Mouse (Mus musculus): Measurements from ENCODE around the gene Gm13277. TPM values are rescaled to one million over a fixed set of nuclear protein-coding genes. Genes with fewer than 3 reads are reported as not detected.
A peak's percentile ranks its signal among the peaks of the same experiment; 100 is the strongest.
"Not testable (repeated sequence)": the region's sequence is repeated elsewhere in the genome, so short reads cannot be mapped to it uniquely, and the experiment has no call there.

Gene Gm13277
- polyA plus RNA-seq, 1 experiment from 2014 or later: not detected

GRCm38 (mm10) chr4:88793936-88794675, 5.7 kb downstream of the Gm13277 start, which contains the start of gene Gm13275:
Gene Gm13275, plus strand, starts transcription at chr4:88794487.
- H3K27ac ChIP-seq; H3K4me3 ChIP-seq (replicated peaks); H3K36me3 ChIP-seq; H3K9ac ChIP-seq (replicated peaks); H3K9me3 ChIP-seq; H3K27me3 ChIP-seq; H3K4me1 ChIP-seq (replicated peaks); ATAC-seq; H3K4me2 ChIP-seq (replicated peaks): not testable (repeated sequence)
- WGBS: 0% methylated on average over 9 of the region's 52 CpGs

GRCm38 (mm10) chr4:88797097-88797496, 8.7 kb downstream of the Gm13277 start, which contains the start of gene Gm13279:
Gene Gm13279, plus strand, starts transcription at chr4:88797397.
- not testable (repeated sequence) for H3K36me3 ChIP-seq; H3K9me3 ChIP-seq; H3K4me1 ChIP-seq (replicated peaks); ATAC-seq; H3K4me3 ChIP-seq (replicated peaks); H3K4me2 ChIP-seq (replicated peaks); H3K27me3 ChIP-seq; H3K9ac ChIP-seq (replicated peaks); H3K27ac ChIP-seq
- no CpG with 5 or more reads among the region's 28 CpGs for WGBS

- not testable (repeated sequence) for H3K9ac ChIP-seq (replicated peaks); H3K27ac ChIP-seq; H3K36me3 ChIP-seq; H3K27me3 ChIP-seq; H3K9me3 ChIP-seq; ATAC-seq; H3K4me3 ChIP-seq (replicated peaks); H3K4me2 ChIP-seq (replicated peaks); H3K4me1 ChIP-seq (replicated peaks)
- WGBS: 16% methylated on average over 6 of the region's 7 CpGs
These were observed 10.9 kb downstream of the Gm13277 start, which contains the start of gene Gm13285 for GRCm38 (mm10) chr4:88799365-88799764. Gene Gm13285, plus strand, starts transcription at chr4:88799665.

GRCm38 (mm10) chr4:88802954-88803353, 14.5 kb downstream of the Gm13277 start, which contains the start of gene Gm13287:
Gene Gm13287, plus strand, starts transcription at chr4:88803254.
- H3K9me3 ChIP-seq; H3K4me1 ChIP-seq (replicated peaks); H3K4me3 ChIP-seq (replicated peaks); ATAC-seq; H3K9ac ChIP-seq (replicated peaks); H3K36me3 ChIP-seq; H3K27ac ChIP-seq: not testable (repeated sequence)
- WGBS: no CpG with 5 or more reads among the region's 29 CpGs
- peaks cover 14% of the 10 kb centered on the region; the same call in 1 of the 2 replicates for H3K27me3 ChIP-seq
- H3K4me2 ChIP-seq (replicated peaks): 0 out of 2 replicates have a peak within 1 kb of the TSS, but pooled peaks have one; percentile 17

DNA sequence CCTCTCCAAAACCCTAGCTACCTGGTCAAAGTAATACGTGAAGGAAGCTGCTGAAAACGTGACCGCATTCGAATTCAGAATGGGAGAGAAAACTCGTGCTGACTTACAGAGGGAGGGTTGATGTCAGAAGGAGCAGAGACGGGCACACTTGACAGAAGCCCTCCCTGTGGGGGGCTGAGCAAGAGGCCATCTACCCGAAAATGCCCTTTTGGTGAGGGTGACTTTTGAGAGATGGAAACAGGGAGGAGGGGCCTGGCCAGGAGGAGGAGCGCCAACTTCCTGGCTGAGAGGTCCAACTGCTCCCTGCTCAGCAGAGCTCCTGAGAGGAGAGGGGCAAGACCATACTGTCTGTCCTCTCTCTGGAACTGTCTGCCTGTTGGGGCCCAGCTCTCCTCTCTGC, 16.8 kb downstream of the Gm13277 start, which contains the start of gene Gm13288:
Gene Gm13288, plus strand, starts transcription at position 301 of the 400 bp plus-strand sequence.
- WGBS: no CpG with 5 or more reads among the region's 8 CpGs
- H3K4me1 ChIP-seq (replicated peaks): not testable (repeated sequence)

DNA sequence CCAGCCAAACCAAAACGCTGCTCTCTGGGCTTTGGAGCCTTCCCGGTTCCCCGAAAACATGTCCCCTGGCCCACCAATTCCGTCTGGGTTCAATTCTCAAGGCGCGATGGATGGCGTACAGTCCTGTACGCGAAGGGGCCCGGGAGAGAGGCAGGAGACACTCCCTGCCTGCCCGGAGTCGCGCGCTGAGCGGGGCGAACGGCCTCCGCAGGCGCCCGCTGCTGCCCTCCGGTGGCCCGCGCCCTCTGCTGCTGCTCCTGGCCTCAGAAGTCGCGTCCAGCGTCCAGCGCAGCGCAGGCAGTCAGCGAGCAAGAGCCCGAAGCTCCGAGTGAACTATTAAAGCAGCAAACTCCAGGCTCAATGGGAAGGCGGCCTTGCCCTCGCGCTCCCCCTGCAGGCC, 17.3 kb downstream of the Gm13277 start:
- H3K4me3 ChIP-seq (replicated peaks): not testable (repeated sequence)

More for the DNA sequence above, 16.8 kb downstream of the Gm13277 start, which contains the start of gene Gm13288:
- H3K9me3 ChIP-seq; H3K9ac ChIP-seq (replicated peaks); H3K4me3 ChIP-seq (replicated peaks); ATAC-seq; H3K27ac ChIP-seq; H3K36me3 ChIP-seq: not testable (repeated sequence)
- Histone ChIP-seq H3K4me2 (replicated peaks) (peak within 1 kb of the TSS; percentile 45), H3K27me3 (peaks cover 15% of the 10 kb centered on the region; the same call in 1 of the 2 replicates)

DNA sequence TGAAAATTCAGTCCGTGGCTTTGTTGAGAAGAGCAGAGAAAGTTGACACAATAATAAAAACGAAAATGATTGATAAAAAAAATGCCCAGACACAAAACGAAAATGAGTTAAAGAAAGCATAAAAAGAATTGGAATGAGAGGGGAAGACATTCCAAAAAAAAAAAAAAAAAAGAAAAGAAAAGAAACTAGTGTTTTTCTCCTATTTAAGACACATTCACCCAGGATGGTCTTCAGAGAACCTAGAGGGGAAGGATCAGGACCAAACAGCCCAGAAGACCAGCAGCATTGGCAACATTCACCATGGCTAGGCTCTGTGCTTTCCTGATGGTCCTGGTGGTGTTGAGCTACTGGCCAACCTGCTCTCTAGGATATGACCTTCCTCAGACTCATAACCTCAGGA, 27.5 kb downstream of the Gm13277 start, which contains the start of gene Ifna7:
Gene Ifna7, plus strand, starts transcription at position 301 of the 400 bp plus-strand sequence.
- no peaks in the 10 kb centered on the region for H3K36me3 ChIP-seq
- H3K4me1 ChIP-seq (replicated peaks): no peaks in the 10 kb centered on the region
- H3K9me3 ChIP-seq: no peaks in the 10 kb centered on the region
- 66% methylated on average over 3 of the region's 3 CpGs for WGBS
- H3K4me3 ChIP-seq (replicated peaks): no peak within 1 kb of the TSS
- no peak within 1 kb of the TSS for H3K27ac ChIP-seq
- no peak within 1 kb of the TSS for H3K9ac ChIP-seq (replicated peaks)
- H3K4me2 ChIP-seq (replicated peaks): no peak within 1 kb of the TSS
- no peaks in the 10 kb centered on the region for H3K27me3 ChIP-seq
- no peak for ATAC-seq

More for the DNA sequence above, 17.3 kb downstream of the Gm13277 start:
- not testable (repeated sequence) for H3K4me1 ChIP-seq (replicated peaks); H3K9me3 ChIP-seq; H3K9ac ChIP-seq (replicated peaks); H3K27ac ChIP-seq; ATAC-seq; H3K36me3 ChIP-seq
- Histone ChIP-seq H3K4me2 (replicated peaks) (peak overlapping the region; percentile 45), H3K27me3 (peaks cover 15% of the 10 kb centered on the region; the same call in 1 of the 2 replicates)
- WGBS: no CpG with 5 or more reads among the region's 34 CpGs

DNA sequence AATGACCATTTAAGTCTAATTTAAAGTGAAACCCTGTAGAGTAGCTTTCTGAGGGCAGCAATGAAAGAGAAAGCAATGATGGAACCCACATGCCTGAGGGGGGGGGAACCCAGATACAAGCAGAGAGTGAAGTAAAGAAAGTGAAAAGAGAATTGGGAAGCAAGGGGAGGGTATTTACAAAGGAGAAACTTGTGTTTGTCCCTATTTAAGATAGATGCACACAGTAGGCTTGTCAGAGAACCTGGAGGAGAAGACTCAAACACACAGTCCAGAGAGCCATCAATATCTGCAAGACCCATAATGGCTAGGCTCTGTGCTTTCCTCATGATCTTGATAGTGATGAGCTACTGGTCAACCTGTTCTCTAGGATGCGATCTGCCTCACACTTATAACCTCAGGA, 31.2 kb downstream of the Gm13277 start, which contains the start of gene Ifna11:
Gene Ifna11, plus strand, starts transcription at position 301 of the 400 bp plus-strand sequence.
- Histone ChIP-seq H3K36me3 (no peaks in the 10 kb centered on the region), H3K9ac (replicated peaks) (no peak within 1 kb of the TSS), H3K4me2 (replicated peaks) (no peak within 1 kb of the TSS), H3K4me1 (replicated peaks) (no peaks in the 10 kb centered on the region), H3K27me3 (no peaks in the 10 kb centered on the region), H3K4me3 (replicated peaks) (no peak within 1 kb of the TSS), H3K9me3 (no peaks in the 10 kb centered on the region), H3K27ac (no peak within 1 kb of the TSS)
- WGBS: 89% methylated on average over 1 of the region's 1 CpGs
- ATAC-seq: no peak

- 25% methylated on average over 4 of the region's 4 CpGs for WGBS
- Histone ChIP-seq H3K27ac (no peak overlapping the region), H3K9me3 (no peaks in the 10 kb centered on the region), H3K36me3 (no peaks in the 10 kb centered on the region), H3K4me1 (replicated peaks) (no peaks in the 10 kb centered on the region), H3K27me3 (no peaks in the 10 kb centered on the region), H3K9ac (replicated peaks) (no peak overlapping the region), H3K4me2 (replicated peaks) (no peak overlapping the region), H3K4me3 (replicated peaks) (no peak overlapping the region)
- ATAC-seq: no peak
These were observed 34.6 kb downstream of the Gm13277 start for GRCm38 (mm10) chr4:88822995-88823394.

GRCm38 (mm10) chr4:88827116-88827515, 38.7 kb downstream of the Gm13277 start, which contains the start of gene Ifna6:
Gene Ifna6, plus strand, starts transcription at chr4:88827416.
- ATAC-seq; H3K27me3 ChIP-seq; H3K4me1 ChIP-seq (replicated peaks); H3K9ac ChIP-seq (replicated peaks); H3K9me3 ChIP-seq; H3K36me3 ChIP-seq; H3K4me2 ChIP-seq (replicated peaks); H3K27ac ChIP-seq; H3K4me3 ChIP-seq (replicated peaks): not testable (repeated sequence)

- no peaks in the 10 kb centered on the region for H3K9me3 ChIP-seq
- H3K36me3 ChIP-seq: no peaks in the 10 kb centered on the region
- H3K4me2 ChIP-seq (replicated peaks): no peak overlapping the region
- H3K9ac ChIP-seq (replicated peaks): no peak overlapping the region
- H3K4me1 ChIP-seq (replicated peaks): no peaks in the 10 kb centered on the region
- no peaks in the 10 kb centered on the region for H3K27me3 ChIP-seq
- no peak for ATAC-seq
- 21% methylated on average over 4 of the region's 4 CpGs for WGBS
- no peak overlapping the region for H3K27ac ChIP-seq
- no peak overlapping the region for H3K4me3 ChIP-seq (replicated peaks)
These were observed 42.1 kb downstream of the Gm13277 start for GRCm38 (mm10) chr4:88830523-88830922.

- H3K9ac ChIP-seq (replicated peaks); ATAC-seq; H3K4me1 ChIP-seq (replicated peaks); H3K27ac ChIP-seq; H3K36me3 ChIP-seq; H3K27me3 ChIP-seq; H3K9me3 ChIP-seq; H3K4me3 ChIP-seq (replicated peaks); H3K4me2 ChIP-seq (replicated peaks): not testable (repeated sequence)
- WGBS: 81% methylated on average over 1 of the region's 1 CpGs
These were observed 46.8 kb downstream of the Gm13277 start, which contains the start of gene Ifna5 for GRCm38 (mm10) chr4:88835225-88835624. Gene Ifna5, plus strand, starts transcription at chr4:88835525.
